Mouse (Mus musculus) ES-E14 (cell line): ENCODE results near the gene Brd1.

Experiments used
- HCFC1 ChIP-seq: IDR thresholded peaks from 2 replicates; pipeline ENCODE4 v1.6.1; 2012; ENCODE audit warnings: low read length, inconsistent platforms, borderline replicate concordance; ENCODE audit not compliant: insufficient read depth
- MAFK ChIP-seq: IDR thresholded peaks from 2 replicates; pipeline ENCODE4 v1.6.1; 2014; ENCODE audit warnings: mild to moderate bottlenecking, low read depth, low read length, inconsistent platforms; ENCODE audit not compliant: insufficient read depth
- ZC3H11A ChIP-seq: IDR thresholded peaks from 2 replicates; pipeline ENCODE4 v1.6.1; 2012; ENCODE audit warnings: low read depth, mild to moderate bottlenecking, inconsistent platforms, low read length, borderline replicate concordance
- ZNF384 ChIP-seq: IDR thresholded peaks from 2 replicates; pipeline ENCODE4 v1.6.1; 2012; ENCODE audit warnings: low read depth, low read length, inconsistent platforms

GRCm38 (mm10) chr15:88662111-88662850 is 71.8 kb downstream of the Brd1 start:
- TF ChIP-seq ZC3H11A (0 out of 2 replicates have a peak, but pooled peaks have one; percentile 3), MAFK (no peak), ZNF384 (no peak), HCFC1 (no peak)
